ENCODE assay signal across 24 mouse cellular contexts in the genomic region with DNA sequence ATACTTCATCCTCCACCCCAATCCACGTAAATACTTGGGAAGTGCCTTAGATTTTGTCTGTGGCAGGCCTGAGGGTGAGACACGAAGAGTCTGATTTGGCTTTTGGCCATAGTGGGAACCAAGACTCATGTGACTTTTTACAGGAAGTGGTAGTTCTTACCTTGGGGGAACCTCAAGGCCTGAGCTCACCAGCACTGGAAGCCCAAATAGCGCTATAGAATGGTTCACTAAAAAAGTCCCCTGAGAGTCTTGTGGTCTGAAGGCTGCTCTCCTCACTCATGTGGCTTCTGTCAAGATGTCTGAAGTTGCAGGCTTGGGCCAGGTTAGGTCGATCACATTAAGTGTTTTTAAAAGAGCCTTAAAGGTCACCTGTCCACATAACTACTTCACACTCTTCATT. TPM values are rescaled to one million over a fixed set of nuclear protein-coding genes. Genes with fewer than 3 reads are reported as not detected.
A peak's percentile ranks its signal among the peaks of the same experiment; 100 is the strongest.
DNase-seq lines count a peak whose midpoint lies in the region; ATAC-seq lines count a peak whose summit lies in the region.
"Had no signal": no experiment of that assay in that cellular context is flagged by ENCODE, and none has a peak within 500 bp of the region (broad histone marks: within the 10 kb centered on the region; RNA-seq: fewer than 3 reads in every experiment).

No protein-coding gene starts in this region.

- H3K9ac ChIP-seq in kidney, embryonic 14.5 days (ENCODE audit: low read depth, low read length), result no peak overlapping the region
- H3K9ac ChIP-seq: forebrain, embryonic 12.5 days; heart, embryonic 15.5 days; neural tube, embryonic 12.5 days had no signal

- H3K4me3 ChIP-seq in kidney, embryonic 14.5 days (ENCODE audit: low read length), result no peak overlapping the region
- H3K4me3 ChIP-seq: forebrain, embryonic 12.5 days; heart, adult 2 months; heart, embryonic 15.5 days; neural tube, embryonic 12.5 days had no signal

- DNase-seq in 416B (ENCODE audit: low read depth), result peak; percentile 36
- peak; percentile 46 to 53 for DNase-seq in B cell, adult 2 months
- peak; percentile 60 for DNase-seq in naive thymus-derived CD4-positive, alpha-beta T cell, adult 2 months (ENCODE audit: low read depth)
- no peak for DNase-seq in lung, postnatal 4 days
- no peak for DNase-seq in thymus, postnatal 10 days (ENCODE audit: low spot score in 2 of 2)
- DNase-seq: adrenal gland, adult 8-10 months; cerebellum, adult 8-10 months; gastrocnemius, postnatal 10 days; heart, adult 2 months; heart, postnatal 4 days; kidney, adult 11 months; kidney, postnatal 14 days; left cerebral cortex, postnatal 4 days; liver; lung, adult 18-20 months; lung, postnatal 14 days had no signal

- no peaks in the 10 kb centered on the region for H3K27me3 ChIP-seq in kidney, embryonic 14.5 days (ENCODE audit: control insufficient read depth, insufficient read depth, low read length)
- H3K27me3 ChIP-seq: forebrain, embryonic 12.5 days; heart, embryonic 15.5 days; neural tube, embryonic 12.5 days had no signal

- no peaks in the 10 kb centered on the region for H3K9me3 ChIP-seq in kidney, embryonic 14.5 days (ENCODE audit: control insufficient read depth, low read length)
- H3K9me3 ChIP-seq: forebrain, embryonic 12.5 days; heart, embryonic 15.5 days had no signal

- H3K36me3 ChIP-seq in kidney, embryonic 14.5 days (ENCODE audit: control insufficient read depth, insufficient read depth, low read length), result no peaks in the 10 kb centered on the region
- H3K36me3 ChIP-seq: forebrain, embryonic 12.5 days; heart, embryonic 15.5 days; neural tube, embryonic 12.5 days had no signal

- no peak overlapping the region for H3K27ac ChIP-seq in kidney, embryonic 14.5 days (ENCODE audit: low read depth, low read length)
- H3K27ac ChIP-seq: forebrain, embryonic 12.5 days; heart, adult 2 months; heart, embryonic 15.5 days; neural tube, embryonic 12.5 days; stomach, postnatal 0 days had no signal

- no peak overlapping the region for H3K4me2 ChIP-seq in kidney, embryonic 14.5 days (replicated peaks; ENCODE audit: low read depth, low read length)
- H3K4me2 ChIP-seq: forebrain, embryonic 12.5 days; heart, embryonic 15.5 days; neural tube, embryonic 12.5 days had no signal

- ATAC-seq in activated CD4-positive, CD25-positive, alpha-beta regulatory T cell, adult 4 months, result peak; percentile 93
- ATAC-seq in kidney, embryonic 14.5 days (ENCODE audit: low FRiP score, low TSS enrichment), result no peak
- ATAC-seq: hindbrain, embryonic 16.5 days had no signal

- WGBS in kidney, embryonic 14.5 days, result 88% methylated on average over 4 of the region's 4 CpGs

- H3K4me1 ChIP-seq in kidney, embryonic 14.5 days (ENCODE audit: control insufficient read depth, insufficient read depth, low read length), result no peaks in the 10 kb centered on the region
- H3K4me1 ChIP-seq: forebrain, embryonic 12.5 days; heart, embryonic 15.5 days; neural tube, embryonic 12.5 days had no signal

RNA-seq across cellular contexts. Expression of gene Spata3, which starts 18.6 kb away (rescaled TPM):
- under 1 TPM in 1 of 2 experiments, not detected in 1; 0.49 TPM for polyA plus RNA-seq in activated CD4-positive, CD25-positive, alpha-beta regulatory T cell, adult 4 months (2017; shearing (Covaris generic))
- 0.34 TPM in 1 of 2 replicates, not detected in the other for polyA plus RNA-seq in kidney, embryonic 14.5 days (2014; fragmentation: Nextera tagmentation; extraction: Ambion mirVana)
- polyA plus RNA-seq: embryonic facial prominence, embryonic 11.5 days; forebrain, embryonic 12.5 days; heart, embryonic 15.5 days; neural tube, embryonic 12.5 days; stomach, postnatal 0 days had no signal

RNA-seq across cellular contexts. Expression of gene Gpr55, which starts 37.2 kb away (rescaled TPM):
- polyA plus RNA-seq in activated CD4-positive, CD25-positive, alpha-beta regulatory T cell, adult 4 months (2017; shearing (Covaris generic)), result 1 to 10 TPM; 1.9 to 6.8 TPM
- 0.07 TPM in 1 of 2 replicates, not detected in the other for polyA plus RNA-seq in kidney, embryonic 14.5 days (2014; fragmentation: Nextera tagmentation; extraction: Ambion mirVana)
- polyA plus RNA-seq: embryonic facial prominence, embryonic 11.5 days; forebrain, embryonic 12.5 days; heart, adult 2 months had no signal

RNA-seq across cellular contexts. Expression of gene 2810459M11Rik, which starts 47.7 kb away (rescaled TPM):
- polyA plus RNA-seq in activated CD4-positive, CD25-positive, alpha-beta regulatory T cell, adult 4 months (2017; shearing (Covaris generic)), result under 1 TPM in 1 of 2 experiments, not detected in 1; 0.21 TPM
- 0.81 and 1.7 TPM in 2 replicates for polyA plus RNA-seq in kidney, embryonic 14.5 days (2014; fragmentation: Nextera tagmentation; extraction: Ambion mirVana)

Comparison
In these comparisons a context has a peak if more than half of its experiments do, and no peak if none do; other contexts are left out.
1. DNase-seq: peak in 416B (single experiment), B cell, adult 2 months (2 of 2) and naive thymus-derived CD4-positive, alpha-beta T cell, adult 2 months (single experiment); none in lung, postnatal 4 days (0 of 2) and thymus, postnatal 10 days (0 of 2).